Mouse (Mus musculus) gastrocnemius, adult 8-10 months (tissue): ENCODE data around the gene Tmem242. TPM values are rescaled to one million over a fixed set of nuclear protein-coding genes. Genes with fewer than 3 reads are reported as not detected.
"Not testable (repeated sequence)": the region's sequence is repeated elsewhere in the genome, so short reads cannot be mapped to it uniquely, and the experiment has no call there.

Experiments used
- DNase-seq, 2 experiments: peaks; one replicate each; pipeline ENCODE4 v3.0.0; 2022; ENCODE audit warnings: low spot score in 2 of 2
- total RNA-seq, 4 experiments: library from RNA; stranded (reverse); gene quantifications; 2 replicates each; pipeline ENCODE4 v1.2.4; 2022

The Tmem242 gene
- 100 to 1,000 TPM; 154 to 168 (median 158) TPM for total RNA-seq

DNA sequence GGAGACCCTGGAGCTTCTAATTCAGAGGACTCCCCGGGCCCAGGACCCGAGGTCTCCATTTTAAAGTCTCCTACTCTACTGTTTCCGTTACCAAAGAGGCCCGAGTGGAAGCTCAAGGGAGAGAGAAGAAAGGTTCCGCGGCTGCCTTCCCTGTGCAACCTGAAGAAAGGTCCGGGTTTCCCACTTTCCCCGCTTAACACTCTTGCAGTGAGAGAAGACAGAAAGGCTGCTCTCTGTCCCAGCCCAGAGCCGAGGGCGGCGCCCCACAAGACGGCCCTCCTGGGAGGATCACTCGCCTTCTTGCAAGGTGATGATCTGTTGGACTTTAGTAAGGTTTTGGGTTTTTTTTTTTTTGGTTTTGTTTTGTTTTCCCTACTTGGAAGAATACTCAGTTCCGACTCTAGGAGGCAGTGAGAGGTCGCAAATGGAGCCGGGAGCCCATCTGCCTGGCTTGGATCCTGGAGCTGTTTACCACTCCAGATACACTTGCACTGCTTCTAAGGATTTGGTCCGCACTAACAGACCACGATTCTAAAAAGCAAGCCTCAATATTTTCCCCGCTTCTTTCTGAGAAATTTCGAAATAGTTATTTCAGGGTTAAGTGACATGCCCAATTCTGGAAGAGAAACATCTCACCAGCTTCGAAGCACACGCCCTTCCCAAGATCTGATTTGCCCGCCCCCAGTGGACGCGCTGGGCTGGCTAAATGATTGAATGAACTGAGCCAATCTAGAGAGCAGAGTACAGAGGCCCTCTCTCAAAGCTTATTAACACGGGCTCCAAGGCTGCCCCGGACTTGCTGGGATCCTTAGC, at the start of gene Tmem242:
Tmem242 (minus strand) TSS at position 101 of the 813 bp plus-strand sequence.
- DNase-seq, result peak; percentile 85 to 94

DNA sequence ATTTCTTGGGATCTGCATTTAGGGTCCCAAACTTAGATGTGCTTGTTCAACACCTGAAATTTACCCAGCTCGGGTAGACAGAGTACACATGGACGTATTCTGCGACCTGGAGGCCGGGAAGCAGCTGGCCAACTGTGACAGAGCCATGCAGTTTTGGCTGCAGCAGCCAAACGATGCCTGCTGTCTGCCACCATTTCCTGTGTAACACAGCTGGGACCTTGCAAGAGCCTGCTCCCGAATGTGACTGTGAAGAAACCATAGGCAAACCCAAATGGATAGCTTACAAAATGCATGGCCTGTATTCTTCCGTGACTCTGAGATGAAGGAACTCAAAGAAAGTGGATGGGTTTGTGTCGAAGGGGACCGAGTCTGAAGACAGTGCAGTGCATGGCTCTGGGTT, 48.1 kb upstream of the Tmem242 start:
- DNase-seq, result no peak

DNA sequence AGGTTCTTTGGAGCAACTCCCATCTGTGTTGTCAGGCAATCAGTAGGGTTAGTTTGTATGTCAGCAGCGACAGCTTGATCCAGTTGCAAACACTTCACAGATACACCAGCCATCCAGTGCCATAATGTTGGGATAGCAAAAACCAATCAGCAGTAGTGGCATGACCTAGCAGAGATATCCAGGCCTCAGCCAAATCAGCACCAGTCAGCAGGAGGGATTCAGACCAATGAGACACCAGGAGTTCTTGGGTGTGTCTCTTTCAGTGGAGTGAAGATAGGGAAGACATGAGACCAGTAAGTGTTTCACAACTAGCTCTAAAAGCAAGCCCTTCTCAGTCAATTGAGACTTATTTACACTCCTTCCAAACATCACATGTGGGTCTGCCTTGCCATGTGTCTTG, 44.6 kb upstream of the Tmem242 start:
- no peak for DNase-seq

DNA sequence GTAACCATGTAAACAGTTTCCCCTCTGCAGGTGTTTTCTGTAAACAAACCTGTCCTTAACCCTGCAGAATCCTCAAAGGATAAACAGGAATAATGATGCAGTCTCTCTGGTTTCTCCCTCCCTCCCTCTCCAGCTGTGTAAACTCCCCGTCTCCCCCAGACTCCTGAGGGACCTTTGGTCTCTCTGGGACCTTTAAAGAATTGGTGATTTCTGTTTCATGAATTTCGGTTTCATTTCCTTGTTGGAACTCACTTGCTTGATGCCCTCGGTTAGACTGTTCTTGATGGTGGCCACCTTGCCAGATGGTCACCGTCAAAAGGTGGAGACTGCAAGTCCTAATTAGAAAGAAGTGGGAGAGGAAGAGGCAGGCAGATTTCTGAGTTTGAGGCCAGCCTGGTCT, 43.4 kb upstream of the Tmem242 start:
- DNase-seq, result no peak

DNA sequence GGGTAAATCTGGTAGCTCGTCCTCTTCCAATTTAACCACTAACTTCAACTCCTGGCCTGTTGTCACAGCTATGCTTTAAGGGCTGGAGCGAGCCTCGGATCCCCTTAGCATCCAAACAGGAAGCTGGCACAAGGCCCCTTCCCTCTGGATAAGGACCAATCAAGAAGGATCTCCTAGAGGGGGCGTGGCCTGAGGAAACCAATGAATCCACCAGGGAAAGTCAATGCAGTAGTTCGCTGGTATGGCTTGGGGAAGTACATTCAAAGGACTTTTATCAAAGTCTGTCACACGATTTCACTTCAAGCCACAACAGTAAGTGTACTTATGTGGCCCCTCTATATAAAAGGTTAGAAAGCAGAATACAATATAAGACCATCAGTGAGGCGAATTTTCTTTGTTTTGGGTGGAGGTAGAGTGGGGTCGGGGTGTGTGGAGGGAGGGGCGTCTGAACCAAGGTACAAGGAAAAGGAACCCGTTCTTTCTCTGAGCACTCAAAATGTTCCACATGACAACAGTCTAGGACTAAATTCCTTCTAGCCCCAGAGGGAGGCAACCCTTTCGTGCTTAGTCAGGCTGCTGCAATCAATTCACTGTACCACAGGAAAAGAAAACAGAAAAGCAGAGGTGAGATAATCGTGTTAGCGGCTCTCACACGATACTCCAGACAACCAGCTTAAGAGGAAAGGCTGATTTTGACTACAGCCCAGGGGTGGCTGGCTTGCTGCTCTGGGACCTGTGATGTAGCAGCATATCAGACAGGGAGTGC, 36.1 kb upstream of the Tmem242 start:
- DNase-seq, result no peak

DNA sequence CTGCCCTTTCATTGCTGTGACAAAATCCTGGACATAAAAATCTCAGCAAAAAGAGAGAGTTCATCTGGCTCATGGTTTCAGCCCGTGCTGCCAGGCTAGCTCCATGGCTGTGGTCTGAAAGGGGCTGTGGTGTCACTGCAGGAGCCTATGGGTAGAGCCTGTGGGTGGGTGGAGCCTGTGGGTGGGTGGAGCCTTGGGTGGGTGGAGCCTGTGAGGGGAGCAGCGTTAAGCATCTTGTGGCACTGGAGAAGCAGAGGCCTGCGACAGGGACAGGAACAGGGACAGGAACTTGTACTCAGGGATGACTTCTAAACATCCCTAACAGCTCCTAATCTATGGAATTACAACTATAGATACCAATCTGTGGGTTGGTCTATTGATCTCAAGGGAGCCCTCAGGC, 32.2 kb upstream of the Tmem242 start:
- DNase-seq, result no peak

DNA sequence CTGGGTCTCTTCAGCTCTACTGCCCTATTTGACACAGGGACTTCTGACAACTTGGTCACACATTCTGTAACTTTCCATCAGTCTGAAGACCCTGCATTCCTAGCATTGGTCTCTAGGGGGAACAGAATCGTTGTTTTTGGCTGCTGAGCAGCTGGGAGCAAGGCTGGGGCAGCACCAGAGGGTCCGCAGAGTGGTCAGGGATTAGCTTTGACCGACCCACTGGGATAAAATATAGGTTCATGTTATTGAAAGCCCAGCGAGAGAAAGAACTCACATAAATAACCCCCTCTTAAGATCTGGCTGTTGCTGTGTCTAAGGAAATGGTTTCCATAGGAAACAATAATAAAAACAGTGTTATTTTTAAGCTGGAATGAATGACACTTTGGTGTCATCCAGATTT, 27.1 kb upstream of the Tmem242 start:
- DNase-seq, result no peak

DNA sequence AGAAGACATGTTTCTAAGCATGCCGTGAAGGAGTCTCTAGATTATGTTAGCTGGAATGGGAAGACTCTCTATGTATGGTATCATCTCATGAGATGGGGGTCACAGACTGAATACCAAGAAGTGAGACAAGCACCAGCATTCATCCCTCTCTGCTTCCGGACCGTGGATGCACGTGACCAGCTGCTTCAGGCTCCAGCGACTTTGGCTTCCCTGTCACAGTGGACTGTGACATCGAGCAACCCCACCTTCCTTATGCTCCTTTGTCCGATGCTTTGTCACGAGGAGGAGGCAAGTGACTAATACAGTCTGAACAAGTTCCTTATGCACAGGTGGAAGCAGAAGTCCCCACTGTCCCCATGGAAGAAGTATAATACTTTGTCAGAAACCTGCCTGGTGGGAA, 26.7 kb upstream of the Tmem242 start:
- DNase-seq, result no peak

DNA sequence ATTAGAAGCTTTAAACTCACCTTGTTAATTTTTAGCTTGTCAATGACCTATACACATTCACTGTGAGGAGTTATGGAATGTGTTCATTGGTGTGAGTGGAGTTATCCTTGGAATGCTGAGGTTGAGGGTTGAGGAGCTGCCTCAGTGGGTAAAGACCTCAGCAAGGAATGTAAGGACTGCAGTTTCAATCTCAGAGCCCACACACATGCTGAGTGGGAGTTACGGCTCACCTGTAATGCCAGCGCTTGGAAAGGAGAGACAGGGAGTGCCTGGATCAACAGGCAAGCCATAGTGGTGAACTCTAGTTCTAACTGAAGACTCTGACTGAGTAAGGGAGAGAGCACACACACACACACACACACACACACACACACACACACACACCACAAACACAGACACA, 23.9 kb upstream of the Tmem242 start:
- DNase-seq, result no peak

DNA sequence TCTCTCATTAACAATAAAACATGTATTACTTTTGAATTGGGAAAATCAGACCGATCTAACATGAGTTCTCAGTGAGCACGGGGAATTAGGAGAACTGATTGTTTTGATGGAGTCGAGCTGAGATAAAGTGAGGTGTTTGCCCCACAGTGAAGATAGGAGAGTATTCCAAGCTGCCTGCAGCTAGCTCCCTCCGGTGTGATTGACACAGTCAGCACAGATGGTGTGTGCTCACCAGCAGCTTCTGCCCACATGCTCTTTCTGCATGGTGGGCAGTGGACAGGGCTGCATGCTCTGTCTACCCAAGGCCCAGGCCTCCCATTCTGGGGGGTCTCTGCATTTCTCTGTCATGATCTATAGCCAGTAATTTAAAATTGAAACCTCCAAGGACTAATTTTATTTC, 13.6 kb upstream of the Tmem242 start:
- no peak for DNase-seq

DNA sequence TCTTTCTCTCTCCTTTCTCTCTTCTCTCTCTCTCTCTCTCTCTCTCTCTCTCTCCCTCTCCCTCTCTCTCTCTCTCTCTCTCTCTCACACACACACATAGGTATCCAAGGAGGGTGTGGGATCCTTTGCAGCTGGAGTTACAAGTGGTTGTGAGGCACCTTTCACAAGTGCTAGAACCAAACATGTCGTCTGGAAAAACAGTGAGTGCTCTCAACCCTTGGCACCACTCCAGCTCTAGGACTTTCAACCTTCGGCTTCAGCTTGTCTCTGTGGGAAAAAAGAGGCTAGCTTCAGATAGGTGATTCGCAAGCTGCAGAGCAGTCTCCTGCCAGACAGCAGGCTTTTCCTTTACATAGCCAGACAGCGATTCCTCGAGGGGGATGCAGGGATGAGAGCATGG, 3.7 kb upstream of the Tmem242 start:
- no peak for DNase-seq

DNA sequence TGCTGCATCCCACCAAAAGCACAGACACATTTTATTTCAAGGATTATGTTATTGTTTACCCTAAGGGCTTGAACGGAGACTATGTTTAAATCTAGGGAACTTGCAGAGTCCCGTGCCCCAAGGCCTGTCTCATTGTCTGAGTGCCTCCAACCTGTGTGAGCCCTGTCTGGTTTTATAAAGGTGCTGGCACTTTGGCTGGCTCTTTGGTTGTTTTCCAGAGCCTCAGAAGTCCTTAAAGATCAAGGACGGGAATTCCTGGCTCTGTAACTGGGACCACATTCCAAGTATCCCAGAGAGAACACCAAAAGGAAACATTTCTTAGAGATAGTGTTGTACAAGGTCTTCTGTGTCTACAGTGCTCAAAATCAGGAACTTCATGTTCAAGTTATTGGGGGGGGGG, 3.2 kb upstream of the Tmem242 start:
- no peak for DNase-seq

DNA sequence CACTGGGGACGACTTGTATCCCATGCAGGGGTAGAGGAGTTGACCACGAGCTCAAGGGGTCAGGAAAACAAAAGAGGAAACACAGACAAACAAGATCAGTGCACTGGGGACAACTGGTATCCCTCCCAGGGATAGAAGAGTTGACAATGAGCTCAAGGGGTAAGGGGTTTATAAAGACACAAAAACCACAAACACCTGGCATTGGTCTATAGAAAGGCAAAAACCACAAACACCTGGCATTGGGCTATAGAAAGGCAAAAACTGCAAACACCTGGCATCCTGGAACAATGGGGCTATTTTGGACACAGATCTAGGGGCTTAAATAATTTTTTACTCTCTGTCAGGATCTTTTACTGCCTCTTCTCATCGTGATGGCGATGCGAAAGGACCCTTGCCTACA, 2.3 kb upstream of the Tmem242 start:
- DNase-seq, result not testable (repeated sequence)

DNA sequence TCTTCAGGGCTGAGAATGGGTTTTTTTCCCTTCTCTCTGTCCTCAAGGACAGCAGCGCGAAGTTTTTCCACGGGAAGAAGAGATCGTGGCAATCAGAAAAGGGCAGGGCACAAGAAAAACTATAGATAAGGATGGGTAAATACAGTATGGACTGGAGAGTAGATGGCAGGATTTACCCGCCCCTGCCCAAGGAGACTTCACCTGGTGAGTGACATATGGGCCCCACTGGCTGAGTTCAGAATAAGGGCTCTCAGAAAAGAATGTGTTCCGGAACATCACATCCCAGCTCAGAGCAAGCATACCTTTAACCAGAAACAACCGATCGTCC, 264 bp downstream of the Tmem242 start:
- DNase-seq, result no peak

DNA sequence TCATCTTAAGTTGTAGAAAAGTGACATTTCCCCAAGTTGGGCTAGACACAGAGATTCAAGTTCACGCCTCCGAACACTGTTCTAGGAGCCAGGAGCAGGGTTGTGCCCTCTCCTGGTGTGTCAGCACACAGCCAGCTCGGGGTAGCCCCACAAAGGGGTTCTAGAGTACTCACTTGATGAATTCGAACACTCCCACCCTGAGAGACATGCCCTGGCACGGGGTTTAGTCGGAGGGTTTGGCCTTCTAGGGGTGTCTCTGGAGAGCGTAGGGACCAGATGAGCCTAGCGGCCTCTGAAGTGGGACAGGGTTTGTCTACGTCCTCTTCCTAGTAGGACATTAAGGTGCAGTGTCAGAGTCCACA, 10.3 kb downstream of the Tmem242 start:
- DNase-seq, result no peak

DNA sequence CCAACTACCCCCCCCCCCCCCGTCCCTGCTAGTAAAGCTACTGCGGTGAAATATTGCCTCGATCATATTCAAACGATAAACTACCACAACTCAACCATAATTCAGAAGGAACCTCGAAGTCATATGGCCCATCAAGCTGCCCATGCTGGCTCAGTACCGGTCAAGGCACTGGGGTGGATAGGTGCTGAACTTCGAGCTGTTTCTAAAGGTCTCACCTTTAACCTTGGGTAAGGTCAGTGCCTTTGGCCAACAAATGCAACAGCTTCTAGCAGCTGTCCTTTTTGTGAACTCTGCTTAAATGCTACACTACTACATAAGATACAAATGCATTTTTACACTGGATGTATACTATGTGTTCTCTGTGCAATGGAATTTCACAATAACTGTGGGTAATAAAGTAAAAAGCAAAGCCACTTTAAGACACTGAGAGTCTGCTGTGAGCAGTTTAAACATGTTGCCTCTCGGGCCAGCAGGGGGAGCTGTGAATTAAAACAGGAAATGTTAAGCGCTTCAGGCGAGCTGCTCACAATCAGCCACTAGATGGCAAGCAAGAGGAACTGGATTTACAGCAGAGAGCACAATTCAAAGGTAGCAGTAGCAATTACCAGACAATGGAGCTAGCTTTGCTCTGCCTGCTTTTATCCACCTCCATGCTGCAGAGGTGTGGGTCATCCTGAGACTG, 10.8 kb downstream of the Tmem242 start:
- peak; percentile 81 to 84 for DNase-seq

DNA sequence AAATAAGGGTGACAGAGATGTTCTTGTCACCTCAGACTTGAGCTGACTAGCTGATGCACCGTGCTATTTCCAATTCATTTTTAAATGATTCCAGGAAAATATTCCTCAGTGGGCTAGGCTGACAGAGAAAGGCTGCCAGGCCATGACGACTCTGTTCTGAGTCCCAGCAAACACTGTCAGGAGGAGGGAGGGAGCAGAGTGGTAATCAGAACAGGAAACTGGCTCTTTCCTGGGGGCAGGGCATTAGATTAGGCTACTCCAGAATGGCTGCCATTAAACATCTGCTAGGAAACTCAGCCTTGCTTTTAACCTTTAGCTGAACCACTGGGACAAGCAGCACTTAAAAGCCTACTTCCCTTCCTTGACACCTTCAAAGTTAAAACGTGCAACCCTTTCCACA, 14.9 kb downstream of the Tmem242 start:
- DNase-seq, result no peak

DNA sequence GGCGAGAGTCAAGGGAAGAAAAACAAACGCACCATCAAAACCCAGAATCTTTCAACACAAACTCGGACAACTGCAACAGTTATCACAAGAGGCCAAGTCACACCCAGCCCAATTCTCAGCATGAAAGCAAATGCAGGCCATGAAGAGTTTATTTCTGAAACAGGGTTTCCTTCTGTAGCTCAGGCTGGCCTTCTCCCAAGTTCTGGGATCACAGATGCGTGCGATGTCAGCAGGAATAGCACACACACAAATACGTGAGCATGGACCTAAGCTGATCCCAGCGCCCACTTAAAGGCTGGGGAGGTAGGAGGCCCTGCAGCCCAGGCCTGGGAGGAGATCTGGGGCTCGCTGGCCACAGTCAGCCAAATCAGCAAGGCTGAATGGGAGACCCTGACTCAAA, 15.9 kb downstream of the Tmem242 start:
- no peak for DNase-seq

DNA sequence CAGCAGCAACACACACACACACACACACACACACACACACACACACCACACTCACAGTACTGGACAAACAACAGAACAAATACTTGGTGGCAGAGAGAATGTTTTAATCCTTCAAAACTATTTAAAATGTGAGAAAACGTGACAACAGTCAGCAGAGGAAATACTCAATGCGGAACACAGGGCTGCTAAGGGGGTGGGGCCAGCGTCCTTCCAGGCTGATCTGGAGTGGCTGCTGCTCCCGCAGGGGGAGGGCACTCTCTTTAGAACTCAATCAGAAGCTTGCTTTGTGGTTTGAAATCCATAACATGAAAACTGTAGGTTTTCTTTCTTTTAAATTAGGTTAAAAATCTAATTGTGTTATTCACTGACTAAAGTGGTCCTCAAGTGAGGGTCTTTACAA, 18.2 kb downstream of the Tmem242 start:
- no peak for DNase-seq

DNA sequence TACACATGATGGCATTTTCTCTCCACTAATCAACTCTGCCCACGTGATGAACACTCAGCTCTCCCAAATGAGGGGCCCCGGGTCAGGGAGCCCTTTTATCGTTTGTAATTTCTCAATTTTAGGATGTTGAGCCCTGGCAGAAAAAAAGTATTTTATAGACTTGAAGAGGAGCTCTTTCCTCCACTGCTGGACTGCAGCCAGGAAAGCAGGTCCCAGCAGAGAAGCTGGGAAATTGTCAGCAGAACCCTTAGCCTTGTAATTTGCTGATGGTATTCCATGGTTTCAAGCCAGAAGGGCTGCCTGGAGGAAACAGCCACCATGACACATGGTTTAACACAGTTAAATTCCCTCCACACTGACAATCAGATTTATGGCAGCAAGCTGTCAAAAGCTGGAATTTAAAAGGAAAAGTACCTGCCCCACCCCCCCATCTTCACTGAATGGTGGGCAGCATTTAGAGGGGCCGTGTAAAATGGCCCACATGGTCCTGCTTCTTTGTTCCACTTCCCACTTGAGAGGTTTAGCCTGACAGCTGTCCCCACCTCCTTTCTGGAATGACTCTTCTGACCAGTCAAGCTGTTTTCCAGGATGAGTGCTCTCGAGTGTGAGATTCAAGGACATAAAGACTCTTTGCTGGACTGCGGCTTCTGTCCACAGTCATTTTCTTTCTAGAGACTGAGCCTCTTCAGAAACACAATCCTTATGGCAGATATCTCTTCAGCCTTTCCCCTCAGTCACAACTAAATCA, 20.1 kb downstream of the Tmem242 start:
- DNase-seq, result no peak

DNA sequence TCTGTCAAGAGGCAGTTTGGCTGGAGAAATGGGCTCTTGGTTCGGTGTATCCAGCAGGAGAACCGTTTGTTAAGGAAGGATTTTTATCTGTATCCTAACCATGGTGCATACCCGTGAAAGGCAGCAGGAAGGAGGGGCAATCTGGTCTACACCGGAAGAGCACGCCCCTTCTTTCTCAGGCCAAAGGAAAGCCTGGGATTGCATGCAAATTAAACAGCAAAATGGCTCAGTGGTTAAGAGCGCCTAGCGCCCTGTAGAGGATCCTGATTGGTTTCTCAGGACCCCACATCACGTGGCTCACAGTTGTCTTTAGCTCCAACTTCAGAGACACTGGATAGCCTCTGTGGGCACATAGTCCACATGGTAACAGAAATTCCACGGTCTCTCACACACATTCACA, 21.0 kb downstream of the Tmem242 start:
- no peak for DNase-seq

DNA sequence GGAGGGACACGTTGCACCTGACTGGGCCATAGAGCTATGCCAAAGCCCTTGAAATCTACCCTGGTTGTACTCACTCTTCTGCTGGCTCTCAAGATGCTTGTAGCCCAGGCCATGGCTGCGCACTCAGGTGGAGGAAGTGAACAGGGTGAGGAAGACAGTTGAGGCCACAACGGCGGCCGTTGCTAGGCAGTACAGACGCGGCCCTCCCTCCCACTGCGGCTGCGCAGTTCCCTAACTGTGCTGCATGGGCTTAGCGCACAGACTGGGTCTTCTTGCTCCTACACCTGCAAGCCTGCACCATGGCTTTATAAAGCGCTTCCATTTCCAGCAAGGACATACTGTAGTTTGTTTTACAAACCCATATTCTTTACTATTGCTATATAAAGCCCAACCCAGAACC, 21.5 kb downstream of the Tmem242 start, which contains the start of gene Ldhal6b:
Ldhal6b (minus strand) TSS at position 223 of the 400 bp plus-strand sequence.
- DNase-seq, result no peak
